Mouse (Mus musculus) liver, embryonic 11.5 days (tissue): Measurements from ENCODE around the gene Bhlha9. TPM values are rescaled to one million over a fixed set of nuclear protein-coding genes. Genes with fewer than 3 reads are reported as not detected.

Source experiments
- ATAC-seq: fragments of 200-750 bp; cut with Nextera tagmentation; replicated peaks from 2 replicates; pipeline ENCODE4 v1.8.0; 2017; ENCODE audit warnings: moderate number of reproducible peaks, mild to moderate bottlenecking, moderate TSS enrichment, moderate library complexity; ENCODE audit not compliant: low FRiP score
- DNase-seq: peaks from one replicate; pipeline ENCODE4 v3.0.0-alpha.2; 2017; ENCODE audit warnings: low spot score
- H3K27ac ChIP-seq: fragments of 300-500 bp; sonication (generic); 2 replicates; pipeline ENCODE4 v1.5.1; 2014; ENCODE audit warnings: mild to moderate bottlenecking, low read depth, low read length, control low read depth
- H3K27me3 ChIP-seq: fragments of 300-500 bp; sonication (generic); replicated peaks from 2 replicates; pipeline ENCODE4 v1.6.1; 2014; ENCODE audit warnings: low read length, mixed read lengths; ENCODE audit not compliant: control insufficient read depth, insufficient read depth
- H3K36me3 ChIP-seq: fragments of 300-500 bp; sonication (generic); 2 replicates; pipeline ENCODE4 v1.6.1; 2014; ENCODE audit warnings: mild to moderate bottlenecking, low read length, moderate library complexity, mixed read lengths; ENCODE audit not compliant: control insufficient read depth, insufficient read depth
- H3K4me1 ChIP-seq: fragments of 300-500 bp; sonication (generic); replicated peaks from 2 replicates; pipeline ENCODE4 v1.6.1; 2014; ENCODE audit warnings: low read length, mixed read lengths; ENCODE audit not compliant: control insufficient read depth, insufficient read depth
- H3K4me2 ChIP-seq: fragments of 300-500 bp; sonication (generic); 2 replicates; pipeline ENCODE4 v1.6.1; 2014; ENCODE audit warnings: mild to moderate bottlenecking, control low read depth, moderate library complexity
- H3K4me3 ChIP-seq: fragments of 300-500 bp; sonication (generic); 2 replicates; pipeline ENCODE4 v1.5.1; 2014; ENCODE audit warnings: low read depth, low read length, control low read depth
- H3K9ac ChIP-seq: fragments of 300-500 bp; sonication (generic); 2 replicates; pipeline ENCODE4 v1.6.1; 2014; ENCODE audit warnings: low read depth, low read length, control low read depth
- H3K9me3 ChIP-seq: fragments of 300-500 bp; sonication (generic); 2 replicates; pipeline ENCODE4 v1.6.1; 2016; ENCODE audit warnings: low read length, inconsistent platforms, mixed read lengths; ENCODE audit not compliant: control insufficient read depth
- WGBS: fragments of 180-500 bp; shearing (Covaris S2); extraction: QIAGEN DNeasy Blood & Tissue Kit; methylation state at CpG from one replicate; pipeline ENCODE4 v1.1.7; 2014; 5-methylcytosine and 5-hydroxymethylcytosine counted together
- polyA plus RNA-seq: library from polyadenylated mRNA; unstranded; fragments of >200 nt; fragmentation: Nextera tagmentation; extraction: Ambion mirVana; gene quantifications from 2 replicates; pipeline ENCODE4 v1.2.1, GENCODE M21; 2014

Gene Bhlha9
- polyA plus RNA-seq, 1 experiment from 2014 or later = 0.37 TPM

DNA sequence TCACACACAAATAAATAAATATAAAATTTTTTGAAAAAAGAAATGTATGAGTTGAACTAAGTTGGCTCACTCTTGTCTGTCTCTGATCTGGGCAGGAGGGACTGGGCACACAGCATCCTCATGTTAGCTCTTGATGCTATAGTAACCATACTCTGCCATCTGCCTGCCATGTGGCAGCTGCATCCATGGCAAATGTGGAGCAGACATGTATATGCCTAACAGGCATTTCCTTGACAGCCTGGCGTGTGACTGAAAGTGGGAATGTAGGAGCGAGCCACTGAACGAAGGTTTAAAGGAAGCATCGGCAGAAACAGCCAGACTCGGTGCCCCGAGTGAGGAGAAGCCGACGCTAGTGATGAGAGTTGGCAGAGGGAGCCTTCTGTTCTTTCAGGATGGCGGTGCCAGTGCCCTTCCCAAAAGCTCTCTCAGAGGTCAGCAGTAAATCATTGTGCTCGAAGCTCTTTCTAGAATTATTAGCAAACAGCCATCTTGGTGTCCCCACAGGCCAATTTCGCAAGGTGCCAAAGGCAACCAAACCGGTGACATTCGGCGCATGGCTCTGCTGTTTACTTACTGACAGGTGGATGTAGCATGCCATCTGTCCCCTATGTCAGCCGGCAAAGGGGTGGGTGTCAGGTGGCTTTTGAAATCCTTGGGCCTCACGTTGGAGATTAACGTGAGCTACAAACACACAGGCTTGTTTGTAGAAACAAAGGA is 32.8 kb upstream of the Bhlha9 start:
- no peak for ATAC-seq
- no peak overlapping the region for H3K4me3 ChIP-seq
- no peak overlapping the region for H3K4me2 ChIP-seq
- no peak overlapping the region for H3K27ac ChIP-seq
- no peaks in the 10 kb centered on the region for H3K27me3 ChIP-seq
- no peak for DNase-seq
- no peaks in the 10 kb centered on the region for H3K36me3 ChIP-seq
- H3K9me3 ChIP-seq = no peaks in the 10 kb centered on the region
- H3K9ac ChIP-seq = no peak overlapping the region
- WGBS = 81% methylated on average over 17 of the region's 17 CpGs
- H3K4me1 ChIP-seq = no peaks in the 10 kb centered on the region

DNA sequence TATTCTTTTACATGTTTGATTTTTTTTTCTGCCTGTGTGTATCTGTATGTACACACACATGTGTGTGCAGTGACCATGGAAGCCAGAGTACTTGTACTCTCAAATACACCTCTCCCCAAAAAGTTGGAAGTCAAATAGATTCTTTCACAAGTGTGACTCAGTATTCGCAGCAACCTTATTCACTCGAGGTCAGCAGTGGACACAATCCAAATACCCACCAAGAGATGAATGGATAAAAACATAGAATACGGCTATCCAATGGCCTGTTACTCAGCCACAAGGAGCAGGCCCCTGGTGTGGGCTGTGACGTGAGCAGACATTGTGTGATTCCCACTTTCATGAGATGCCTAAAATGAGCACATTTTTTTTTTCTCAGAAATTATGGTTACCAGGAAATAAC is 32.0 kb upstream of the Bhlha9 start:
- no peaks in the 10 kb centered on the region for H3K9me3 ChIP-seq
- no peaks in the 10 kb centered on the region for H3K27me3 ChIP-seq
- no peak overlapping the region for H3K4me2 ChIP-seq
- ATAC-seq (no peak), DNase-seq (no peak)
- no peaks in the 10 kb centered on the region for H3K36me3 ChIP-seq
- no peak overlapping the region for H3K4me3 ChIP-seq
- no peak overlapping the region for H3K9ac ChIP-seq
- WGBS = 77% methylated on average over 4 of the region's 4 CpGs
- H3K4me1 ChIP-seq = no peaks in the 10 kb centered on the region
- no peak overlapping the region for H3K27ac ChIP-seq

DNA sequence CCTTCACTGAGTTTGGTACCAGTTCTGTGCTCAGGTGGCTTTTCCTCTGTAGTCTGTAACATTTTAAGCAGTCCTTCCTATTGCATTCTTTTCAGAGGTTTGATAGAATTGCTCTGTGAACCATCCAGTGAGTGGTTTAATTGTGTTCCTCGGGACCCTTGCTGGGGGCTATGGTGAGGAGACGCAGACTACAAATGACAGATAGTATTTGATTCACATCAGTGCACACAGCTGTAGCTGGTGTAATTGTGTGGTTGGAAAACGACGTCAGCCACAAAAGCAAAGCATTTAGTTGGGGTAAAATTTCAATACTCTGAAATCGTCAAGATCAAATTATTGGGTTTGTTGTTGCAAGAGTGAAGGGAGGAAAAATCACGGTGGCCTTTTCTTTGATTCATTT is 28.0 kb upstream of the Bhlha9 start:
- DNase-seq = no peak
- WGBS = 79% methylated on average over 6 of the region's 6 CpGs
- Histone ChIP-seq H3K36me3 (no peaks in the 10 kb centered on the region), H3K27ac (no peak overlapping the region), H3K9ac (no peak overlapping the region), H3K4me1 (no peaks in the 10 kb centered on the region), H3K9me3 (no peaks in the 10 kb centered on the region), H3K27me3 (peaks cover 10% of the 10 kb centered on the region), H3K4me2 (no peak overlapping the region), H3K4me3 (no peak overlapping the region)
- no peak for ATAC-seq

DNA sequence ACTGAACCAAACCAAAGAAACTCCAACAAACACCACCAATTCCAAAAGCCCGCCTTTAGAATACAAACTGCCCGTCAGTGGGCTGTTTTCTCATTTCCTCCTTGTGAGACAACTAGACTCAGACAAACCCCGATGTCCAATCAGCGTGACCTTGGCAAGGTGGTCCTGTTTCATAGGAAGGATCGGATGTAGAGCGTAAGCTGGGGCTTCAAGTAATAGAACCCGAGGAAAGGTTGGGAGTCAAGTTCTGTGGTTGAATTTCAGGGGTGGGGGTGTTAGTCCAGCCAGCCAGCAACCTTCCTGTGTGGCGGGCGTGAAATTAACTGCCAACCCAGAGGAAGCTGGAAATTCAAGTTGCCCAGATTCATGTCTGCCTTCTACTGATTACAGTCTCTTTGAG is 27.2 kb upstream of the Bhlha9 start:
- DNase-seq = no peak

DNA sequence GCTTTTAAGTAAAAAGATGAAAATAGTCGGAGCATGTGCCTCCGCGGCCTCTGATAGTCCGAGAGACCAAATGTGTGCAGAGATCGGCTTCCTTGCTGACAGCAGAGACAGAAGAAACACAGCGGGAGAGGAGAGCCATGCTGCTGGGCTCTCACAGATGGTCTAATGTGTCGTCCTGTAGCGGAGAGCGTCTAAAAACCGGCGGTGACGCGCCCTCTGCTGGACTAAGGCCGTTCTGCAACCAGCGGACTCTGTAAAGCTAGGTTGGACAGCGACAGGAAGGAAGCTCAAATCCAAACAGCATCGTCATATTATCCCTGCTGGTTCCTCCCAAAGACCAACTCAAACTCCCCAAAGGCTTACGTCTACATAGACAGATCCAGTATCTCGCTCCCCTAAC is 26.3 kb upstream of the Bhlha9 start:
- H3K27ac ChIP-seq = no peak overlapping the region
- ATAC-seq = no peak
- H3K9me3 ChIP-seq = no peaks in the 10 kb centered on the region
- no peaks in the 10 kb centered on the region for H3K36me3 ChIP-seq
- peaks cover 10% of the 10 kb centered on the region for H3K27me3 ChIP-seq
- no peak overlapping the region for H3K9ac ChIP-seq
- H3K4me3 ChIP-seq = no peak overlapping the region
- no peaks in the 10 kb centered on the region for H3K4me1 ChIP-seq
- DNase-seq = peak; percentile 80
- WGBS = 1% methylated on average over 19 of the region's 19 CpGs
- peak overlapping the region; percentile 59 for H3K4me2 ChIP-seq

More for the DNA sequence above, 27.2 kb upstream of the Bhlha9 start:
- Histone ChIP-seq H3K27ac (no peak overlapping the region), H3K27me3 (peaks cover 10% of the 10 kb centered on the region), H3K9ac (no peak overlapping the region), H3K4me1 (no peaks in the 10 kb centered on the region), H3K36me3 (no peaks in the 10 kb centered on the region), H3K4me2 (no peak overlapping the region), H3K9me3 (no peaks in the 10 kb centered on the region), H3K4me3 (no peak overlapping the region)
- WGBS = 66% methylated on average over 9 of the region's 9 CpGs
- no peak for ATAC-seq

DNA sequence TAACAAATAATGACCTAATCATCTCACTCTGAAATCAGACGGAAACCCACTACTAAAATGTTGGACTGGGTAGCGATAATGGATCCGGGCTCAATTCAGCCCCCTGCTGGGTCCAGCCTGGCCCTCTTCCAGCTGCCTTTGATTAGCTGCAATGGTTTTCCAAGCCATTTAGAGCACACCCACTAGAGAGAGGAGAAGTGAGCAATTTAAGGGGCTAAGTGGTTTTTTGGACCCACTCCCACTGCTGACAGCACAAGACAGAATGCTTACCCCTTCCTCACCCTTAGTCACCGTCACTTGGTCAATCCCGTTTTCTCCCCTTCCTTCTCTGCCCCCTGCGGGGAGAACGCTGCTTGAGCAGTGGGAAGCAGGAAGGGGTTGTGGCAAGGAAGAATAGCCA is 25.2 kb upstream of the Bhlha9 start:
- Histone ChIP-seq H3K9ac (no peak overlapping the region), H3K9me3 (no peaks in the 10 kb centered on the region), H3K4me1 (no peaks in the 10 kb centered on the region), H3K4me2 (peak overlapping the region; percentile 25; the same call in 1 of the 2 replicates), H3K36me3 (no peaks in the 10 kb centered on the region), H3K4me3 (no peak overlapping the region), H3K27ac (no peak overlapping the region), H3K27me3 (peaks cover 10% of the 10 kb centered on the region)
- DNase-seq = no peak
- no peak for ATAC-seq
- 12% methylated on average over 7 of the region's 7 CpGs for WGBS

DNA sequence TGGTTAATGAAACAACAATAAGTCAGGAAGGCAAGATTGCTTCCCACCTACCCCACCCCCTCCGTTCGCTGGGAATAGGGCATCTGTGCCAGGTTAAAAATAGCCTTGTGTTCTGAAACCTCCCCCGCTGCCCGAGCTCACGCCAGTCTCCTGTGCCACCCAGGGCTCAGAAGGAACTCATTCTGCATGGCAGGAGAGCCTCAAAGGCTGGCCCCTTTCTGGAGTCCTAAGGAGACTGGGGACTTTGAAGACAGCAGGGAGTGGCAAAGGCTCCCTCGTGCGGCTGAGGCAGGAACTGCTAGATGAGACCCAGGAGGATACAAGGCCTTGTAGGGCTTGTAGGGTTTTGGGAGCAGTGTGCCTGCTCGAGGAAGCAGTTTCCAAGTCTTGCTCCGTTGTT is 24.8 kb upstream of the Bhlha9 start:
- Histone ChIP-seq H3K4me1 (no peaks in the 10 kb centered on the region), H3K4me2 (peak overlapping the region; percentile 25; the same call in 1 of the 2 replicates), H3K9me3 (no peaks in the 10 kb centered on the region)

DNA sequence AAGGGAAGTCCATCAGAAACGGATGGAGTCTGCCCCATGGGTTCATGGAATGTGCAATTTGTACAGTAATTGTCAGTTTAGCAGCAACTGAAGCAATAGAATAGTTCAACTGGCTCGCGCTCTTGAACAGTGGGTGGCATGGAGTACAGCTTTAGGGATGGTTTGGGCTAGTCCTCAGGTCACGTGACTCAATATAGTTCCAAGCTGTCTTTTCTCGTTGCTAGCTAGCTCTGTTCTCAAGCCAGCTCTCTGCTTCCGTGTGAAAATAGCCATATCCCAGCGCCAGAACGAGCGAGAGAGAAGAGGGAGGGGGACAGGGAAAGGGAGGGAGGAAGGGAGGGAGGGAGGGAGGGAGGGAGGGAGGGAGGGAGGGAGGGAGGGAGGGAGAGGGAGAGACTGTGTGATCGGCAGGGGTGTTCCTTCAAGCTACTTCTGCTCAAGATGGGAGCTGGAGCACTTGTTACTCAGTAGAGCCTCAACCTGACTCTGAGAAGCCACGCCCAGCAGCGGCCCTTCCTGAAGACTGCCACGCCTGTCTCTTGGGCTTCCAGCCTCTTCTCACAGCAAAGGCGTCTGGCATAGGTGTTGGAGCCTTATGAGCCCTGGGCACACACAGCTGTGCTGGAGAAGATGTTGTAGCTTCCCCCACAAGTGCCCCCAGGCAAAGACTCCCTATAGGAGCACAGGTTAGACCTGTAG is 21.3 kb upstream of the Bhlha9 start:
- Histone ChIP-seq H3K36me3 (no peaks in the 10 kb centered on the region), H3K4me1 (no peaks in the 10 kb centered on the region), H3K27me3 (peaks cover 6% of the 10 kb centered on the region), H3K4me3 (no peak overlapping the region), H3K4me2 (no peak overlapping the region), H3K9me3 (no peaks in the 10 kb centered on the region), H3K9ac (no peak overlapping the region), H3K27ac (no peak overlapping the region)
- no peak for DNase-seq
- 49% methylated on average over 14 of the region's 14 CpGs for WGBS
- no peak for ATAC-seq

More for the DNA sequence above, 24.8 kb upstream of the Bhlha9 start:
- no peak for ATAC-seq
- H3K27ac ChIP-seq = no peak overlapping the region
- H3K4me3 ChIP-seq = no peak overlapping the region
- H3K36me3 ChIP-seq = no peaks in the 10 kb centered on the region
- WGBS = 9% methylated on average over 9 of the region's 9 CpGs
- no peak overlapping the region for H3K9ac ChIP-seq
- peaks cover 10% of the 10 kb centered on the region for H3K27me3 ChIP-seq
- peak; percentile 71 for DNase-seq

DNA sequence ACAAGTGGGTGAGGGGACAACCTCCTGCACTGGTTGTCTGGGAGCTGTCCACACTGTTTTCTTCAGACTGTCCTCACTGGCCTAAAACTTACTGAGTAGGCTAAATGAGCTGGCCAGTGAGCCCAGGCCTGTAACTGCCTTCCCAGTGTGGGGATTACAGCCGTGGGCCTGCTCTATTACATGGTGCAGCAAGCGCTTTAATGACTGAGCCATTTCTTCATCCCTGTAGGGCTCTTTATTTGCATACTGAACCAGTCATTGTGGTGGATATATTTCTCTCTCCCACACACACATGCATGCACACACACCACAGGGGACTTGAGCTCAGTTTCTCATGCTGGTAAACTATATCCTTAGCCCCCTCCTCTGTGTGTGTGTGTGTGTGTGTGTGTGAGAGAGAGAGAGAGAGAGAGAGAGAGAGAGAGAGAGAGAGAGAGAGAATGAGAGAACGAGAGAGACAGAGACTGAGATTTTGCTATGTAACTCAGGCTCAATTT is 19.4 kb upstream of the Bhlha9 start:
- Histone ChIP-seq H3K4me3 (no peak overlapping the region), H3K36me3 (no peaks in the 10 kb centered on the region), H3K9ac (no peak overlapping the region), H3K9me3 (no peaks in the 10 kb centered on the region), H3K27me3 (no peaks in the 10 kb centered on the region), H3K4me2 (no peak overlapping the region), H3K4me1 (no peaks in the 10 kb centered on the region), H3K27ac (no peak overlapping the region)
- no peak for DNase-seq
- WGBS = 52% methylated on average over 3 of the region's 3 CpGs
- ATAC-seq = no peak
